Mouse (Mus musculus) lung, adult 18-20 months (tissue): Measurements from ENCODE around the gene Calml3.
"Not testable (repeated sequence)": the region's sequence is repeated elsewhere in the genome, so short reads cannot be mapped to it uniquely, and the experiment has no call there.

Source experiments
- DNase-seq, 2 experiments: peaks; one replicate each; pipeline ENCODE4 v3.0.0; 2022; ENCODE audit warnings: mixed read lengths in 2 of 2

Calml3 gene

GRCm38 (mm10) chr13:3804186-3804585 is at the start of gene Calml3:
Calml3 (minus strand) TSS chr13:3804316.
- no peak for DNase-seq

GRCm38 (mm10) chr13:3850330-3850729 is 46.2 kb upstream of the Calml3 start:
- DNase-seq, result no peak

- DNase-seq, result not testable (repeated sequence)
Measured at GRCm38 (mm10) chr13:3840662-3841061, 36.5 kb upstream of the Calml3 start.

- not testable (repeated sequence) for DNase-seq
Measured at GRCm38 (mm10) chr13:3837312-3837807, 33.2 kb upstream of the Calml3 start, which contains the start of gene Calm4. Calm4 (plus strand) TSS chr13:3837757.

GRCm38 (mm10) chr13:3833644-3834043 is 29.5 kb upstream of the Calml3 start:
- not testable (repeated sequence) for DNase-seq

- peak in 1 of 2 experiments; percentile 34 for DNase-seq
Measured at GRCm38 (mm10) chr13:3832450-3832849, 28.3 kb upstream of the Calml3 start.

GRCm38 (mm10) chr13:3831994-3832393 is 27.9 kb upstream of the Calml3 start:
- peak; percentile 20 to 69 for DNase-seq

- DNase-seq, result peak; percentile 37 to 57
Measured at GRCm38 (mm10) chr13:3831546-3831945, 27.4 kb upstream of the Calml3 start.

- DNase-seq, result no peak
Measured at GRCm38 (mm10) chr13:3825726-3826125, 21.6 kb upstream of the Calml3 start.

- DNase-seq, result no peak
Measured at GRCm38 (mm10) chr13:3822105-3822504, 18.0 kb upstream of the Calml3 start.

- DNase-seq, result no peak
Measured at GRCm38 (mm10) chr13:3818740-3819076, 14.6 kb upstream of the Calml3 start.

GRCm38 (mm10) chr13:3818012-3818739 is 14.1 kb upstream of the Calml3 start:
- DNase-seq, result no peak

GRCm38 (mm10) chr13:3807131-3807827 is 3.2 kb upstream of the Calml3 start:
- DNase-seq, result no peak

GRCm38 (mm10) chr13:3805638-3806037 is 1.5 kb upstream of the Calml3 start:
- peak; percentile 12 to 43 for DNase-seq

- no peak for DNase-seq
Measured at GRCm38 (mm10) chr13:3805132-3805531, 1.0 kb upstream of the Calml3 start.

GRCm38 (mm10) chr13:3799386-3799785 is 4.7 kb downstream of the Calml3 start:
- no peak for DNase-seq

GRCm38 (mm10) chr13:3798751-3799150 is 5.4 kb downstream of the Calml3 start:
- peak in 1 of 2 experiments; percentile 54 for DNase-seq

- no peak for DNase-seq
Measured at GRCm38 (mm10) chr13:3796649-3797048, 7.5 kb downstream of the Calml3 start.

GRCm38 (mm10) chr13:3789531-3789930 is 14.6 kb downstream of the Calml3 start:
- DNase-seq, result no peak

- DNase-seq, result no peak
Measured at GRCm38 (mm10) chr13:3788588-3788987, 15.5 kb downstream of the Calml3 start.

- DNase-seq, result no peak
Measured at GRCm38 (mm10) chr13:3787644-3788043, 16.5 kb downstream of the Calml3 start.

GRCm38 (mm10) chr13:3787102-3787501 is 17.0 kb downstream of the Calml3 start:
- DNase-seq, result peak; percentile 74 to 78

GRCm38 (mm10) chr13:3783621-3784020 is 20.5 kb downstream of the Calml3 start:
- no peak for DNase-seq

GRCm38 (mm10) chr13:3782499-3782898 is 21.6 kb downstream of the Calml3 start:
- DNase-seq, result peak in 1 of 2 experiments; percentile 36
